Mouse (Mus musculus) ovary, postnatal 10 days (tissue): Measurements from ENCODE around the gene Carnmt1.
A peak's percentile ranks its signal among the peaks of the same experiment; 100 is the strongest.

ENCODE experiments used
- DNase-seq: peaks from one replicate; pipeline ENCODE4 v3.0.0; 2022; ENCODE audit warnings: low spot score

The Carnmt1 gene

GRCm38 (mm10) chr19:18670608-18671007, at the start of gene Carnmt1:
Gene Carnmt1, plus strand, starts transcription at chr19:18670764.
- DNase-seq = peak; percentile 92

- DNase-seq = no peak
Measured at GRCm38 (mm10) chr19:18623894-18624293, 46.7 kb upstream of the Carnmt1 start.

- DNase-seq = no peak
Measured at GRCm38 (mm10) chr19:18629589-18629988, 41.0 kb upstream of the Carnmt1 start.

- DNase-seq = no peak
Measured at GRCm38 (mm10) chr19:18630221-18631119, 40.1 kb upstream of the Carnmt1 start.

- peak; percentile 43 for DNase-seq
Measured at GRCm38 (mm10) chr19:18631161-18631643, 39.4 kb upstream of the Carnmt1 start.

GRCm38 (mm10) chr19:18631644-18632219, 38.8 kb upstream of the Carnmt1 start, which contains the start of the genes Ostf1 and Nmrk1:
Gene Ostf1, minus strand, starts transcription at chr19:18631823.
Gene Nmrk1, plus strand, starts transcription at chr19:18631950.
- DNase-seq = peak; percentile 93

- no peak for DNase-seq
Measured at GRCm38 (mm10) chr19:18632231-18633185, 38.1 kb upstream of the Carnmt1 start.

GRCm38 (mm10) chr19:18637954-18638353, 32.6 kb upstream of the Carnmt1 start:
- DNase-seq = no peak

GRCm38 (mm10) chr19:18638949-18639348, 31.6 kb upstream of the Carnmt1 start:
- DNase-seq = no peak

- no peak for DNase-seq
Measured at GRCm38 (mm10) chr19:18639552-18639951, 31.0 kb upstream of the Carnmt1 start.

GRCm38 (mm10) chr19:18641001-18641400, 29.6 kb upstream of the Carnmt1 start:
- DNase-seq = no peak

- no peak for DNase-seq
Measured at GRCm38 (mm10) chr19:18643411-18643810, 27.2 kb upstream of the Carnmt1 start.

GRCm38 (mm10) chr19:18644084-18644483, 26.5 kb upstream of the Carnmt1 start:
- DNase-seq = no peak

- DNase-seq = no peak
Measured at GRCm38 (mm10) chr19:18646397-18646796, 24.2 kb upstream of the Carnmt1 start.

- DNase-seq = no peak
Measured at GRCm38 (mm10) chr19:18646853-18647420, 23.6 kb upstream of the Carnmt1 start.

- DNase-seq = no peak
Measured at GRCm38 (mm10) chr19:18647775-18648557, 22.6 kb upstream of the Carnmt1 start.

- no peak for DNase-seq
Measured at GRCm38 (mm10) chr19:18648558-18648945, 22.0 kb upstream of the Carnmt1 start.

- DNase-seq = no peak
Measured at GRCm38 (mm10) chr19:18649955-18650354, 20.6 kb upstream of the Carnmt1 start.

- DNase-seq = no peak
Measured at GRCm38 (mm10) chr19:18650473-18650872, 20.1 kb upstream of the Carnmt1 start.

GRCm38 (mm10) chr19:18652592-18652991, 18.0 kb upstream of the Carnmt1 start:
- DNase-seq = no peak

GRCm38 (mm10) chr19:18653058-18653457, 17.5 kb upstream of the Carnmt1 start:
- no peak for DNase-seq
